Mouse (Mus musculus): ENCODE measurements around the gene Cblc. TPM values are rescaled to one million over a fixed set of nuclear protein-coding genes. Genes with fewer than 3 reads are reported as not detected.

Gene Cblc
- polyA plus RNA-seq, 1 experiment from 2014 or later, result not detected

DNA sequence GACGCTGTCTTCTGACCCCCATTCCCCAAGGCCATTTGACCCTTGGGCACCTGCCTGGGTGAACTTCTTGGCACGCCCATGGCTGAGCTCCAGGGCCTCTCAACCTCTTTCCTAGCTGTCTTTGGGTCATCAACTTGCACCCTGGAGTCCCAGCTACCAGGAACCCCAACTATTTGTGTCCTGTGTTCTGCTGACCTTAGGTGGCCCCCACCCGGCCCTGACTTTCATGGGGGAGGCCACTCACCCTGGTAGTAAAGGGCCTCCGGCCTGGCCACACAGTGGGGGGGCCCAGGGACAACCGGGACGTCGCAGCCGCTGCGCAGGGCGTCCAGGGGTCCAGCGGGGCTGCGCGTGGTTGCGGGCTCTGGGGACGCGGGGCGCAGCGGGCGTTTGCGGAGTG is 25.6 kb upstream of the Cblc start:
- ATAC-seq, result no peak
- Histone ChIP-seq H3K36me3 (ENCODE audit: control insufficient read depth, insufficient read depth, low read length) (no peaks in the 10 kb centered on the region), H3K27me3 (replicated peaks; ENCODE audit: control insufficient read depth, insufficient read depth, low read length) (peaks cover 40% of the 10 kb centered on the region), H3K4me3 (ENCODE audit: low read depth, low read length) (peak overlapping the region; percentile 16; the same call in 1 of the 2 replicates), H3K9me3 (replicated peaks; ENCODE audit: control insufficient read depth, low read length) (no peaks in the 10 kb centered on the region), H3K27ac (ENCODE audit: low read depth, low read length) (no peak overlapping the region), H3K4me1 (ENCODE audit: control insufficient read depth, insufficient read depth, low read length) (no peaks in the 10 kb centered on the region), H3K4me2 (ENCODE audit: low read length) (peak overlapping the region; percentile 40), H3K9ac (ENCODE audit: low read length) (peak overlapping the region; percentile 21; the same call in 1 of the 2 replicates)
- WGBS, result 6% methylated on average over 14 of the region's 20 CpGs
- DNase-seq (ENCODE audit: low spot score), result no peak

GRCm38 (mm10) chr7:19821633-19822032 is 25.0 kb upstream of the Cblc start:
- Histone ChIP-seq H3K36me3 (ENCODE audit: control insufficient read depth, insufficient read depth, low read length) (no peaks in the 10 kb centered on the region), H3K27ac (ENCODE audit: low read depth, low read length) (no peak overlapping the region), H3K4me3 (ENCODE audit: low read depth, low read length) (no peak overlapping the region), H3K4me2 (ENCODE audit: low read length) (no peak overlapping the region), H3K9ac (ENCODE audit: low read length) (no peak overlapping the region), H3K27me3 (replicated peaks; ENCODE audit: control insufficient read depth, insufficient read depth, low read length) (peaks cover 45% of the 10 kb centered on the region), H3K4me1 (ENCODE audit: control insufficient read depth, insufficient read depth, low read length) (no peaks in the 10 kb centered on the region), H3K9me3 (replicated peaks; ENCODE audit: control insufficient read depth, low read length) (no peaks in the 10 kb centered on the region)
- DNase-seq (ENCODE audit: low spot score), result no peak
- WGBS, result 54% methylated on average over 7 of the region's 7 CpGs
- ATAC-seq, result no peak

GRCm38 (mm10) chr7:19820347-19821048 is 23.9 kb upstream of the Cblc start:
- DNase-seq (ENCODE audit: low spot score) (no peak), ATAC-seq (no peak)
- H3K27me3 ChIP-seq (replicated peaks; ENCODE audit: control insufficient read depth, insufficient read depth, low read length), result peaks cover 48% of the 10 kb centered on the region
- H3K4me3 ChIP-seq (ENCODE audit: low read depth, low read length), result no peak overlapping the region
- no peak overlapping the region for H3K9ac ChIP-seq (ENCODE audit: low read length)
- 73% methylated on average over 3 of the region's 3 CpGs for WGBS
- no peaks in the 10 kb centered on the region for H3K4me1 ChIP-seq (ENCODE audit: control insufficient read depth, insufficient read depth, low read length)
- H3K9me3 ChIP-seq (replicated peaks; ENCODE audit: control insufficient read depth, low read length), result no peaks in the 10 kb centered on the region
- no peak overlapping the region for H3K27ac ChIP-seq (ENCODE audit: low read depth, low read length)
- no peak overlapping the region for H3K4me2 ChIP-seq (ENCODE audit: low read length)
- H3K36me3 ChIP-seq (ENCODE audit: control insufficient read depth, insufficient read depth, low read length), result no peaks in the 10 kb centered on the region

DNA sequence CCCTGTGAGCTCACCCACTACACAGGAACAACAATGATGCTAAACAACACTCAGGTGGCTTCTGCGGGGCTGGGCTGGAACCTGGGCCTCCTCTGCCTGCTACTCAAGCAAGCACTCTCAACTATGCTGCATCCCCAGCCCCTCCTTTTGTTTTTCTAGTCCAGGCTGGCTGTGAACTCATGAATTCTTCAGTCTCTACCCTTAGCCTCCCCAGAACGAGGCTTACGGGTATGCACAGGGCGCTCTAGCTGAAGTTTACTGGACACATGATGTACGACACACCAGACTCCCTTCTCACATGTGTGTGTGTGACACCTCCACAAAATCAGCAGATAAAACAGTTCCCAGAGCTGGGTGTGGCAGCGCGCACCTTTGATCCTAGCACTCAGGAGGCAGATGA is 22.3 kb upstream of the Cblc start:
- Histone ChIP-seq H3K9ac (ENCODE audit: low read length) (no peak overlapping the region), H3K9me3 (replicated peaks; ENCODE audit: control insufficient read depth, low read length) (no peaks in the 10 kb centered on the region), H3K4me3 (ENCODE audit: low read depth, low read length) (no peak overlapping the region), H3K27me3 (replicated peaks; ENCODE audit: control insufficient read depth, insufficient read depth, low read length) (peaks cover 40% of the 10 kb centered on the region), H3K4me2 (ENCODE audit: low read length) (no peak overlapping the region), H3K27ac (ENCODE audit: low read depth, low read length) (no peak overlapping the region), H3K36me3 (ENCODE audit: control insufficient read depth, insufficient read depth, low read length) (no peaks in the 10 kb centered on the region), H3K4me1 (ENCODE audit: control insufficient read depth, insufficient read depth, low read length) (no peaks in the 10 kb centered on the region)
- no peak for ATAC-seq
- no peak for DNase-seq (ENCODE audit: low spot score)
- WGBS, result 86% methylated on average over 7 of the region's 7 CpGs

GRCm38 (mm10) chr7:19818440-19818839 is 21.8 kb upstream of the Cblc start:
- no peak overlapping the region for H3K4me3 ChIP-seq (ENCODE audit: low read depth, low read length)
- no peaks in the 10 kb centered on the region for H3K4me1 ChIP-seq (ENCODE audit: control insufficient read depth, insufficient read depth, low read length)
- no peak overlapping the region for H3K27ac ChIP-seq (ENCODE audit: low read depth, low read length)
- no peak overlapping the region for H3K4me2 ChIP-seq (ENCODE audit: low read length)
- H3K27me3 ChIP-seq (replicated peaks; ENCODE audit: control insufficient read depth, insufficient read depth, low read length), result peaks cover 36% of the 10 kb centered on the region
- H3K9me3 ChIP-seq (replicated peaks; ENCODE audit: control insufficient read depth, low read length), result no peaks in the 10 kb centered on the region
- ATAC-seq (no peak), DNase-seq (ENCODE audit: low spot score) (no peak)
- no peak overlapping the region for H3K9ac ChIP-seq (ENCODE audit: low read length)
- WGBS, result 82% methylated on average over 5 of the region's 5 CpGs
- no peaks in the 10 kb centered on the region for H3K36me3 ChIP-seq (ENCODE audit: control insufficient read depth, insufficient read depth, low read length)

DNA sequence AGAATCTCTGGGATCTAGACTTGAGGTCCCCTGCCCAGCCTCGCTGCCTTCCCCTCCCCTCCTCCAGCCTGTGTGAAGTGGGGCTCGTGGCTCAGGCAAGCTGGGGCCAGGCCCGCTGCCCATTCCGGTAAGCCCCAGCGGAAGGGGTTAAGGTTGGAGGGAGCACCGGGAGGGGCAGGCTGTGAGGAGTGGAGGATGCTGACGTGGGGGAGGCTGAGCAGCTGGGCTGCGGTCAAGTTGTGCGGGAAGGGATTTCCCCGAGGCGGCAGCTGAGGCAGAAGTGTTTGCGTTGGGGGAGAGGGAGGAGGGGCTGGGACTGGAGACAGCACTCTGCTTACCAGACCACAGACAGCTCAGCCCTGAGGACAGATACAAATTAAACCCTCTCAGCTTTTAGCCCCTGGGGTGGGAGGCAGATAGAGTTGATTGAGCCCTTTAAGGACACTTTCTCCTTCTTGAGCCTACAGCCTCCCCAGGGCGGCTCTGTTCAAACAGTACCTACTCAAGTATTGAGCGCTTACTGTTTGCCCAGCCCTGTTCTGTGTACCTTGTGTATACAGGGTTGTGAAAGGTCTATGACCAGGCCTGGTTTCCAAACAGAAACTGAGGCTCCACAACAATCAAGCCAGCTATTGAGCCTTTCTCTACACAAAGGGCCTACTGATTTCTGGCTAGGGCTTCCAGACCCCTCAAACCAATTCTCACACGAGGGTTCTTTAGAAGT is 20.9 kb upstream of the Cblc start:
- 0 out of 2 replicates have a peak overlapping the region, but pooled peaks have one; percentile 6 for H3K4me3 ChIP-seq (ENCODE audit: low read depth, low read length)
- no peaks in the 10 kb centered on the region for H3K36me3 ChIP-seq (ENCODE audit: control insufficient read depth, insufficient read depth, low read length)
- H3K9me3 ChIP-seq (replicated peaks; ENCODE audit: control insufficient read depth, low read length), result no peaks in the 10 kb centered on the region
- 5% methylated on average over 15 of the region's 15 CpGs for WGBS
- H3K4me1 ChIP-seq (ENCODE audit: control insufficient read depth, insufficient read depth, low read length), result no peaks in the 10 kb centered on the region
- no peak overlapping the region for H3K9ac ChIP-seq (ENCODE audit: low read length)
- peaks cover 27% of the 10 kb centered on the region for H3K27me3 ChIP-seq (replicated peaks; ENCODE audit: control insufficient read depth, insufficient read depth, low read length)
- DNase-seq (ENCODE audit: low spot score), result peak; percentile 31
- H3K4me2 ChIP-seq (ENCODE audit: low read length), result peak overlapping the region; percentile 34
- ATAC-seq, result peak; percentile 41
- no peak overlapping the region for H3K27ac ChIP-seq (ENCODE audit: low read depth, low read length)

GRCm38 (mm10) chr7:19816224-19816771 is 19.7 kb upstream of the Cblc start:
- peak; percentile 56 for DNase-seq (ENCODE audit: low spot score)

GRCm38 (mm10) chr7:19815296-19816223 is 19.0 kb upstream of the Cblc start:
- DNase-seq (ENCODE audit: low spot score) (no peak), ATAC-seq (peak; percentile 38)
- Histone ChIP-seq H3K4me2 (ENCODE audit: low read length) (peak overlapping the region; percentile 64), H3K9ac (ENCODE audit: low read length) (peak overlapping the region; percentile 54), H3K27ac (ENCODE audit: low read depth, low read length) (no peak overlapping the region), H3K4me1 (ENCODE audit: control insufficient read depth, insufficient read depth, low read length) (0 out of 2 replicates have a peak, but pooled peaks cover 2% of the 10 kb centered on the region), H3K27me3 (replicated peaks; ENCODE audit: control insufficient read depth, insufficient read depth, low read length) (peaks cover 29% of the 10 kb centered on the region), H3K36me3 (ENCODE audit: control insufficient read depth, insufficient read depth, low read length) (no peaks in the 10 kb centered on the region), H3K4me3 (ENCODE audit: low read depth, low read length) (peak overlapping the region; percentile 37), H3K9me3 (replicated peaks; ENCODE audit: control insufficient read depth, low read length) (no peaks in the 10 kb centered on the region)
- 13% methylated on average over 17 of the region's 17 CpGs for WGBS

More at GRCm38 (mm10) chr7:19816224-19816771, 19.7 kb upstream of the Cblc start:
- H3K27me3 ChIP-seq (replicated peaks; ENCODE audit: control insufficient read depth, insufficient read depth, low read length), result peaks cover 22% of the 10 kb centered on the region
- WGBS, result 2% methylated on average over 26 of the region's 28 CpGs
- no peaks in the 10 kb centered on the region for H3K36me3 ChIP-seq (ENCODE audit: control insufficient read depth, insufficient read depth, low read length)
- peak overlapping the region; percentile 54 for H3K9ac ChIP-seq (ENCODE audit: low read length)
- no peaks in the 10 kb centered on the region for H3K9me3 ChIP-seq (replicated peaks; ENCODE audit: control insufficient read depth, low read length)
- H3K4me1 ChIP-seq (ENCODE audit: control insufficient read depth, insufficient read depth, low read length), result no peaks in the 10 kb centered on the region
- H3K27ac ChIP-seq (ENCODE audit: low read depth, low read length), result no peak overlapping the region
- H3K4me3 ChIP-seq (ENCODE audit: low read depth, low read length), result peak overlapping the region; percentile 37
- H3K4me2 ChIP-seq (ENCODE audit: low read length), result peak overlapping the region; percentile 64
- peak; percentile 65 for ATAC-seq

Measured in forebrain, embryonic 14.5 days (tissue).